Mouse (Mus musculus): ENCODE measurements around the gene Aldoart2. TPM values are rescaled to one million over a fixed set of nuclear protein-coding genes. Genes with fewer than 3 reads are reported as not detected.

Aldoart2 gene
- total RNA-seq, 1 experiment: 0.13 TPM

GRCm38 (mm10) chr12:55559184-55559855, 5.7 kb upstream of the Aldoart2 start:
- Histone ChIP-seq H3K9ac (ENCODE audit: insufficient read depth, low read depth, low read length, poor library complexity, severe bottlenecking) (no peak overlapping the region), H3K4me1 (ENCODE audit: control insufficient read depth in 2 of 2, insufficient read depth in 2 of 2, low read length in 2 of 2, poor library complexity in 1 of 2) (no peaks in the 10 kb centered on the region), H3K4me3 (ENCODE audit: insufficient read depth in 1 of 2, low read depth in 1 of 2, low read length in 2 of 2, poor library complexity in 1 of 2, severe bottlenecking in 1 of 2) (no peak overlapping the region), H3K27ac (ENCODE audit: insufficient read depth, low read depth, low read length, poor library complexity, severe bottlenecking) (no peak overlapping the region), H3K9me3 (ENCODE audit: control insufficient read depth, insufficient read depth, low read depth, low read length) (no peaks in the 10 kb centered on the region), H3K36me3 (ENCODE audit: control insufficient read depth, insufficient read depth, low read length, poor library complexity, severe bottlenecking) (no peaks in the 10 kb centered on the region)
- no peak for TF ChIP-seq CHD2 (IDR thresholded peaks at IDR 0.05; ENCODE audit: low read depth, low read length)
- in situ Hi-C loops (cut with MboI; ENCODE audit: low sequenced_read_pairs in 2 of 2, unreplicated experiment in 2 of 2): no loop called here
- DNase-seq (ENCODE audit: low read depth, low spot score): no peak

- Histone ChIP-seq H3K4me1 (ENCODE audit: control insufficient read depth in 2 of 2, insufficient read depth in 2 of 2, low read length in 2 of 2, poor library complexity in 1 of 2) (no peaks in the 10 kb centered on the region), H3K9me3 (ENCODE audit: control insufficient read depth, insufficient read depth, low read depth, low read length) (no peaks in the 10 kb centered on the region), H3K27ac (ENCODE audit: insufficient read depth, low read depth, low read length, poor library complexity, severe bottlenecking) (no peak overlapping the region), H3K9ac (ENCODE audit: insufficient read depth, low read depth, low read length, poor library complexity, severe bottlenecking) (no peak overlapping the region), H3K36me3 (ENCODE audit: control insufficient read depth, insufficient read depth, low read length, poor library complexity, severe bottlenecking) (no peaks in the 10 kb centered on the region), H3K4me3 (ENCODE audit: insufficient read depth in 1 of 2, low read depth in 1 of 2, low read length in 2 of 2, poor library complexity in 1 of 2, severe bottlenecking in 1 of 2) (peak overlapping the region in 1 of 2 experiments; percentile 50; a peak in 1 of 4 replicates)
- TF ChIP-seq CHD2 (IDR thresholded peaks at IDR 0.05; ENCODE audit: low read depth, low read length): no peak
- no peak for TF ChIP-seq ZNF384 (IDR thresholded peaks at IDR 0.05; ENCODE audit: low read depth, low read length)
- TF ChIP-seq MAFK (IDR thresholded peaks at IDR 0.05; ENCODE audit: insufficient read depth, low read depth, low read length): no peak
- no peak for TF ChIP-seq HCFC1 (IDR thresholded peaks at IDR 0.05; ENCODE audit: borderline replicate concordance, insufficient read depth, low read length)
- TF ChIP-seq ZC3H11A (IDR thresholded peaks at IDR 0.05; ENCODE audit: borderline replicate concordance, low read depth, low read length): no peak
- in situ Hi-C loops (cut with MboI; ENCODE audit: low sequenced_read_pairs in 2 of 2, unreplicated experiment in 2 of 2): no loop called here
- DNase-seq (ENCODE audit: low read depth, low spot score): no peak
Observed at GRCm38 (mm10) chr12:55560025-55560690, 4.9 kb upstream of the Aldoart2 start.

- Histone ChIP-seq H3K9ac (ENCODE audit: insufficient read depth, low read depth, low read length, poor library complexity, severe bottlenecking) (no peak overlapping the region), H3K36me3 (ENCODE audit: control insufficient read depth, insufficient read depth, low read length, poor library complexity, severe bottlenecking) (no peaks in the 10 kb centered on the region), H3K4me1 (ENCODE audit: control insufficient read depth in 2 of 2, insufficient read depth in 2 of 2, low read length in 2 of 2, poor library complexity in 1 of 2) (peaks cover 0 to 4% of the 10 kb centered on the region in 2 experiments; a peak in 1 of 4 replicates), H3K27ac (ENCODE audit: insufficient read depth, low read depth, low read length, poor library complexity, severe bottlenecking) (no peak overlapping the region), H3K4me3 (ENCODE audit: insufficient read depth in 1 of 2, low read depth in 1 of 2, low read length in 2 of 2, poor library complexity in 1 of 2, severe bottlenecking in 1 of 2) (no peak overlapping the region), H3K9me3 (ENCODE audit: control insufficient read depth, insufficient read depth, low read depth, low read length) (no peaks in the 10 kb centered on the region)
- no peak for DNase-seq (ENCODE audit: low read depth, low spot score)
- in situ Hi-C loops (cut with MboI; ENCODE audit: low sequenced_read_pairs in 2 of 2, unreplicated experiment in 2 of 2): no loop called here
- TF ChIP-seq CHD2 (IDR thresholded peaks at IDR 0.05; ENCODE audit: low read depth, low read length) (no peak), ZNF384 (IDR thresholded peaks at IDR 0.05; ENCODE audit: low read depth, low read length) (no peak), MAFK (IDR thresholded peaks at IDR 0.05; ENCODE audit: insufficient read depth, low read depth, low read length) (no peak), ZC3H11A (IDR thresholded peaks at IDR 0.05; ENCODE audit: borderline replicate concordance, low read depth, low read length) (no peak), HCFC1 (IDR thresholded peaks at IDR 0.05; ENCODE audit: borderline replicate concordance, insufficient read depth, low read length) (no peak)
Observed at GRCm38 (mm10) chr12:55563742-55564141, 1.3 kb upstream of the Aldoart2 start.

- no peak for DNase-seq (ENCODE audit: low read depth, low spot score)
- H3K27ac ChIP-seq (ENCODE audit: insufficient read depth, low read depth, low read length, poor library complexity, severe bottlenecking): no peak overlapping the region
- no peak overlapping the region for H3K4me3 ChIP-seq (ENCODE audit: insufficient read depth in 1 of 2, low read depth in 1 of 2, low read length in 2 of 2, poor library complexity in 1 of 2, severe bottlenecking in 1 of 2)
- no peaks in the 10 kb centered on the region for H3K9me3 ChIP-seq (ENCODE audit: control insufficient read depth, insufficient read depth, low read depth, low read length)
- no peak overlapping the region for H3K9ac ChIP-seq (ENCODE audit: insufficient read depth, low read depth, low read length, poor library complexity, severe bottlenecking)
- no peaks in the 10 kb centered on the region for H3K36me3 ChIP-seq (ENCODE audit: control insufficient read depth, insufficient read depth, low read length, poor library complexity, severe bottlenecking)
- peaks cover 0 to 4% of the 10 kb centered on the region in 2 experiments; a peak in 1 of 4 replicates for H3K4me1 ChIP-seq (ENCODE audit: control insufficient read depth in 2 of 2, insufficient read depth in 2 of 2, low read length in 2 of 2, poor library complexity in 1 of 2)
- in situ Hi-C loops (cut with MboI; ENCODE audit: low sequenced_read_pairs in 2 of 2, unreplicated experiment in 2 of 2): no loop called here
- TF ChIP-seq MAFK (IDR thresholded peaks at IDR 0.05; ENCODE audit: insufficient read depth, low read depth, low read length): no peak
- TF ChIP-seq ZNF384 (IDR thresholded peaks at IDR 0.05; ENCODE audit: low read depth, low read length): peak; percentile 72
Observed at GRCm38 (mm10) chr12:55564187-55564963, 664 bp upstream of the Aldoart2 start.

All from ES-E14 (cell line).